Mouse (Mus musculus): ENCODE data around the gene Dtnbp1.

GRCm38 (mm10) chr13:44924042-44924441, 77.9 kb downstream of the Dtnbp1 start:
- TF ChIP-seq POLR2A (IDR thresholded peaks at IDR 0.05; ENCODE audit: low read depth, low read length) (no peak), CTCF (IDR thresholded peaks at IDR 0.05; ENCODE audit: borderline replicate concordance, insufficient read depth, low read length) (no peak)
